Mouse (Mus musculus) thymus, postnatal 14 days (tissue): ENCODE results near the gene Pkd1l2.

Experiments used
- DNase-seq: peaks from one replicate; pipeline ENCODE4 v3.0.0; 2021

The Pkd1l2 gene

GRCm38 (mm10) chr8:117031476-117031875 is 50.8 kb downstream of the Pkd1l2 start:
- no peak for DNase-seq

- DNase-seq = no peak
Observed at GRCm38 (mm10) chr8:117028686-117029085, 53.6 kb downstream of the Pkd1l2 start.

- DNase-seq = no peak
Observed at GRCm38 (mm10) chr8:117027601-117028000, 54.6 kb downstream of the Pkd1l2 start.

- no peak for DNase-seq
Observed at GRCm38 (mm10) chr8:117022297-117022993, 59.8 kb downstream of the Pkd1l2 start.

GRCm38 (mm10) chr8:117019323-117020275 is 62.6 kb downstream of the Pkd1l2 start:
- DNase-seq = no peak

- no peak for DNase-seq
Observed at GRCm38 (mm10) chr8:117017896-117018295, 64.4 kb downstream of the Pkd1l2 start.

- no peak for DNase-seq
Observed at GRCm38 (mm10) chr8:117017006-117017405, 65.2 kb downstream of the Pkd1l2 start.

GRCm38 (mm10) chr8:117015670-117016069 is 66.6 kb downstream of the Pkd1l2 start:
- no peak for DNase-seq

GRCm38 (mm10) chr8:117011366-117011765 is 70.9 kb downstream of the Pkd1l2 start:
- DNase-seq = no peak

- DNase-seq = no peak
Observed at GRCm38 (mm10) chr8:116994016-116994716, 88.1 kb downstream of the Pkd1l2 start.

- DNase-seq = peak; percentile 98
Observed at GRCm38 (mm10) chr8:116993095-116993867, 89.0 kb downstream of the Pkd1l2 start, which contains the start of gene Gcsh. Gene Gcsh, minus strand, starts transcription at chr8:116993537.

- peak; percentile 47 for DNase-seq
Observed at GRCm38 (mm10) chr8:116992176-116992971, 89.9 kb downstream of the Pkd1l2 start.

- no peak for DNase-seq
Observed at GRCm38 (mm10) chr8:116991241-116991640, 91.0 kb downstream of the Pkd1l2 start.

- DNase-seq = no peak
Observed at GRCm38 (mm10) chr8:116989842-116990241, 92.4 kb downstream of the Pkd1l2 start.

GRCm38 (mm10) chr8:116980117-116980516 is 102.1 kb downstream of the Pkd1l2 start:
- peak; percentile 79 for DNase-seq

- peak; percentile 99 for DNase-seq
Observed at GRCm38 (mm10) chr8:116978631-116979256, 103.5 kb downstream of the Pkd1l2 start, which contains the start of gene 1700030J22Rik. Gene 1700030J22Rik, minus strand, starts transcription at chr8:116978959.

- no peak for DNase-seq
Observed at GRCm38 (mm10) chr8:116978052-116978451, 104.2 kb downstream of the Pkd1l2 start.

- no peak for DNase-seq
Observed at GRCm38 (mm10) chr8:116975606-116976005, 106.6 kb downstream of the Pkd1l2 start.

GRCm38 (mm10) chr8:116975066-116975465 is 107.2 kb downstream of the Pkd1l2 start:
- no peak for DNase-seq

- DNase-seq = no peak
Observed at GRCm38 (mm10) chr8:116969531-116969930, 112.7 kb downstream of the Pkd1l2 start.

GRCm38 (mm10) chr8:116954415-116954814 is 127.8 kb downstream of the Pkd1l2 start:
- DNase-seq = no peak
